Mouse (Mus musculus): ENCODE data around the gene Gm49394.

- TF ChIP-seq POLR2A (IDR thresholded peaks at IDR 0.05; ENCODE audit: low read depth, low read length) (no peak), CTCF (IDR thresholded peaks at IDR 0.05; ENCODE audit: extremely low read depth, insufficient read length, insufficient replicate concordance, low read depth, low read length) (no peak)
Measured at GRCm38 (mm10) chr7:142653726-142654125, 16.0 kb downstream of the Gm49394 start.
